Mouse (Mus musculus) MEL (cell line): ENCODE data around the gene Nexmif. TPM values are rescaled to one million over a fixed set of nuclear protein-coding genes. Genes with fewer than 3 reads are reported as not detected.
"Not testable (repeated sequence)": the region's sequence is repeated elsewhere in the genome, so short reads cannot be mapped to it uniquely, and the experiment has no call there.

Source experiments
- DNase-seq: peaks from one replicate; pipeline ENCODE4 v3.0.0; 2011; ENCODE audit warnings: low read depth, low spot score
- H3K27ac ChIP-seq: 2 replicates; pipeline ENCODE4 v1.5.1; 2012; ENCODE audit warnings: low read depth, mild to moderate bottlenecking, control low read depth, low read length, moderate library complexity; ENCODE audit not compliant: control insufficient read depth
- H3K27me3 ChIP-seq, 2 experiments: fragments of 150-350 bp in 1 of 2; sonication (generic) in 1 of 2; 2 replicates each; pipeline ENCODE4 v1.6.1; 2012; ENCODE audit warnings: low read length in 2 of 2, mild to moderate bottlenecking in 2 of 2, improper control_type of control experiment in 1 of 2, moderate library complexity in 1 of 2; ENCODE audit not compliant: insufficient read depth in 2 of 2, control insufficient read depth in 1 of 2
- H3K36me3 ChIP-seq, 2 experiments: 2 replicates each; pipeline ENCODE4 v1.6.1; 2012 to 2014; ENCODE audit warnings: low read length in 2 of 2, improper control_type of control experiment in 1 of 2, inconsistent platforms in 1 of 2, mild to moderate bottlenecking in 1 of 2; ENCODE audit not compliant: insufficient read depth in 2 of 2, control insufficient read depth in 1 of 2
- H3K4me1 ChIP-seq, 2 experiments: fragments of 150-350 bp in 1 of 2; sonication (generic) in 1 of 2; 2 replicates each; pipeline ENCODE4 v1.6.1; 2012; ENCODE audit warnings: low read length in 2 of 2, improper control_type of control experiment in 1 of 2, mild to moderate bottlenecking in 1 of 2; ENCODE audit not compliant: insufficient read depth in 2 of 2, control insufficient read depth in 1 of 2
- H3K4me3 ChIP-seq, 2 experiments: fragments of 150-350 bp in 1 of 2; sonication (generic) in 1 of 2; 2 replicates each; pipeline ENCODE4 v1.5.1; 2012; ENCODE audit warnings: low read depth in 2 of 2, low read length in 2 of 2, mild to moderate bottlenecking in 2 of 2, moderate library complexity in 2 of 2, control low read depth in 1 of 2, improper control_type of control experiment in 1 of 2; ENCODE audit not compliant: control insufficient read depth in 1 of 2, insufficient read depth in 1 of 2
- H3K79me2 ChIP-seq: 2 replicates; pipeline ENCODE4 v1.6.1; 2012; ENCODE audit warnings: mild to moderate bottlenecking, low read length, moderate library complexity; ENCODE audit not compliant: control insufficient read depth, poor library complexity, insufficient read depth
- H3K9ac ChIP-seq: 2 replicates; pipeline ENCODE4 v1.6.1; 2012; ENCODE audit warnings: low read depth, mild to moderate bottlenecking, control low read depth, low read length, moderate library complexity; ENCODE audit not compliant: control insufficient read depth, poor library complexity, severe bottlenecking
- H3K9me3 ChIP-seq: fragments of 150-350 bp; sonication (generic); replicated peaks from 2 replicates; pipeline ENCODE4 v1.6.1; 2012; ENCODE audit warnings: mild to moderate bottlenecking, low read length, improper control_type of control experiment, moderate library complexity; ENCODE audit not compliant: insufficient read depth
- BHLHE40 ChIP-seq: IDR thresholded peaks from 2 replicates; pipeline ENCODE4 v1.6.1; 2012; ENCODE audit warnings: low read depth, mild to moderate bottlenecking, inconsistent platforms, low read length, improper control_type of control experiment, borderline replicate concordance
- CTCF ChIP-seq, 3 experiments: IDR thresholded peaks in 2 of 3; conservative IDR thresholded peaks in 1 of 3; 2 replicates each; pipeline ENCODE4 v1.5.1; 2011 to 2012; ENCODE audit warnings: low read length in 3 of 3, low read depth in 2 of 3, mild to moderate bottlenecking in 2 of 3, improper control_type of control experiment in 1 of 3, inconsistent platforms in 1 of 3, mixed read lengths in 1 of 3, moderate library complexity in 1 of 3; ENCODE audit not compliant: control insufficient read depth in 1 of 3, insufficient read depth in 1 of 3, poor library complexity in 1 of 3, severe bottlenecking in 1 of 3
- EP300 ChIP-seq, 2 experiments: IDR thresholded peaks; 2 replicates each; pipeline ENCODE4 v1.6.1; 2011; ENCODE audit warnings: improper control_type of control experiment in 2 of 2, low read length in 2 of 2, low read depth in 1 of 2, mild to moderate bottlenecking in 1 of 2
- ETS1 ChIP-seq: IDR thresholded peaks from 2 replicates; pipeline ENCODE4 v1.6.1; 2012; ENCODE audit warnings: low read depth, mild to moderate bottlenecking, inconsistent platforms, low read length, improper control_type of control experiment, moderate library complexity
- GABPA ChIP-seq: IDR thresholded peaks from 2 replicates; pipeline ENCODE4 v1.6.1; 2012; ENCODE audit warnings: low read depth, mild to moderate bottlenecking, inconsistent platforms, low read length, improper control_type of control experiment, moderate library complexity
- GATA1 ChIP-seq: IDR thresholded peaks from 2 replicates; pipeline ENCODE4 v1.6.1; 2011; ENCODE audit warnings: low read depth, low read length, improper control_type of control experiment
- HCFC1 ChIP-seq: IDR thresholded peaks from 2 replicates; pipeline ENCODE4 v1.6.1; 2012; ENCODE audit warnings: low read depth, mild to moderate bottlenecking, inconsistent platforms, low read length, improper control_type of control experiment, moderate library complexity
- JUND ChIP-seq: IDR thresholded peaks from 2 replicates; pipeline ENCODE4 v1.6.1; 2011; ENCODE audit warnings: low read depth, mild to moderate bottlenecking, improper control_type of control experiment, low read length
- KAT2A ChIP-seq: conservative IDR thresholded peaks from 2 replicates; pipeline ENCODE4 v1.6.1; 2012; ENCODE audit warnings: low read depth, low read length, improper control_type of control experiment, inconsistent platforms
- MAX ChIP-seq: IDR thresholded peaks from 2 replicates; pipeline ENCODE4 v1.6.1; 2011; ENCODE audit warnings: low read length, improper control_type of control experiment
- MEF2A ChIP-seq: IDR thresholded peaks from 2 replicates; pipeline ENCODE4 v1.6.1; 2014; ENCODE audit warnings: low read depth, mild to moderate bottlenecking, inconsistent platforms, low read length, improper control_type of control experiment; ENCODE audit not compliant: poor library complexity, insufficient replicate concordance, severe bottlenecking; ENCODE audit errors: extremely low read depth
- MYB ChIP-seq: IDR thresholded peaks from 2 replicates; pipeline ENCODE4 v1.6.1; 2011; ENCODE audit warnings: mild to moderate bottlenecking, low read depth, low read length, improper control_type of control experiment
- SIN3A ChIP-seq: IDR thresholded peaks from 2 replicates; pipeline ENCODE4 v1.6.1; 2012; ENCODE audit warnings: low read length, improper control_type of control experiment, inconsistent platforms
- TCF12 ChIP-seq: IDR thresholded peaks from 2 replicates; pipeline ENCODE4 v1.6.1; 2014; ENCODE audit warnings: low read depth, mild to moderate bottlenecking, inconsistent platforms, low read length, improper control_type of control experiment, moderate library complexity
- UBTF ChIP-seq: IDR thresholded peaks from 2 replicates; pipeline ENCODE4 v1.6.1; 2012; ENCODE audit warnings: low read depth, mild to moderate bottlenecking, inconsistent platforms, low read length, improper control_type of control experiment, moderate library complexity, borderline replicate concordance; ENCODE audit not compliant: insufficient read depth
- USF1 ChIP-seq: IDR thresholded peaks from 2 replicates; pipeline ENCODE4 v1.6.1; 2014; ENCODE audit warnings: low read depth, mild to moderate bottlenecking, inconsistent platforms, low read length, improper control_type of control experiment, moderate library complexity
- USF2 ChIP-seq, 2 experiments: IDR thresholded peaks; 2 replicates each; pipeline ENCODE4 v1.6.1; 2011 to 2012; ENCODE audit warnings: improper control_type of control experiment in 2 of 2, low read length in 2 of 2, borderline replicate concordance in 1 of 2, inconsistent platforms in 1 of 2, low read depth in 1 of 2, mild to moderate bottlenecking in 1 of 2; ENCODE audit not compliant: insufficient read depth in 1 of 2
- ZKSCAN1 ChIP-seq: IDR thresholded peaks from 2 replicates; pipeline ENCODE4 v1.6.1; 2012; ENCODE audit warnings: low read depth, mild to moderate bottlenecking, inconsistent platforms, low read length, improper control_type of control experiment, moderate library complexity
- ZMIZ1 ChIP-seq: IDR thresholded peaks from 2 replicates; pipeline ENCODE4 v1.6.1; 2012; ENCODE audit warnings: low read depth, mild to moderate bottlenecking, inconsistent platforms, low read length, improper control_type of control experiment, moderate library complexity
- ZNF384 ChIP-seq: IDR thresholded peaks from 2 replicates; pipeline ENCODE4 v1.6.1; 2012; ENCODE audit warnings: low read depth, mild to moderate bottlenecking, inconsistent platforms, low read length, improper control_type of control experiment
- polyA plus RNA-seq, 2 experiments: library from polyadenylated mRNA; stranded (reverse) in 1 of 2; unstranded in 1 of 2; fragments of >175 nt in 1 of 2; fragments of >200 nt in 1 of 2; gene quantifications; 2 replicates each; pipeline versions ENCODE4 v1.2.1 to v1.2.4; 2012; ENCODE audit warnings: low replicate concordance in 2 of 2, low read depth in 1 of 2; ENCODE audit not compliant: insufficient read length in 2 of 2, insufficient read depth in 1 of 2, missing spikeins in 1 of 2
- total RNA-seq: library from RNA; depleted of rRNA; stranded (reverse); fragments of 300-350 nt; gene quantifications from 2 replicates; pipeline ENCODE4 v1.2.3, GENCODE M21; 2012

The Nexmif gene
- total and polyA plus RNA-seq, 3 experiments = not detected

DNA sequence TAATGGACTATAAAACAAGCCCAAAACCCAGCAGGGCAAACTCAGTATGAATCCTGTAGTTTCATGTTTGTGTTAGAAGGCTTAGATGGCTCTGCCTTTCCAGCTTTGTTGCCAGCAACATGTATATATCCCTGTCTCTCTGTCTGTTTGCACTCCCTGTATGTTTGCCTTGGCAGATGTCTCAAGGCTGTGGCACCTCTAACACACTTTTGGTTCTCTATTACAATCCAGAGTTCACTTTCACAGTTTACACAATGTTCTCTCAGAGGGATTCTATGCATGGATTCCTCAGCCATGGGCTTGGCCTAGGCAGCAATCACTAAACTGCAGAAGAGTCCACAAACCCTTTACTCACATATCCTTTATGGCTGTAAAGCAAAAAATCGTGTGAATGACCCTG lies 50.9 kb downstream of the Nexmif start:
- no peak overlapping the region for H3K27ac ChIP-seq
- no peaks in the 10 kb centered on the region for H3K79me2 ChIP-seq
- H3K4me1 ChIP-seq = no peaks in the 10 kb centered on the region
- no peak for TF ChIP-seq EP300 (IDR thresholded peaks at IDR 0.05; ENCODE audit: low read depth in 1 of 2, low read length in 2 of 2)
- TF ChIP-seq GATA1 = no peak
- TF ChIP-seq USF2 (IDR thresholded peaks at IDR 0.05; ENCODE audit: borderline replicate concordance in 1 of 2, insufficient read depth in 1 of 2, low read depth in 1 of 2, low read length in 2 of 2) = no peak
- TF ChIP-seq SIN3A = no peak
- TF ChIP-seq MAX = no peak
- TF ChIP-seq MYB = no peak
- no peak for TF ChIP-seq BHLHE40
- no peak for DNase-seq
- no peak overlapping the region for H3K9ac ChIP-seq
- no peak overlapping the region for H3K4me3 ChIP-seq
- H3K36me3 ChIP-seq = no peaks in the 10 kb centered on the region
- H3K27me3 ChIP-seq = no peaks in the 10 kb centered on the region
- H3K9me3 ChIP-seq = no peaks in the 10 kb centered on the region

DNA sequence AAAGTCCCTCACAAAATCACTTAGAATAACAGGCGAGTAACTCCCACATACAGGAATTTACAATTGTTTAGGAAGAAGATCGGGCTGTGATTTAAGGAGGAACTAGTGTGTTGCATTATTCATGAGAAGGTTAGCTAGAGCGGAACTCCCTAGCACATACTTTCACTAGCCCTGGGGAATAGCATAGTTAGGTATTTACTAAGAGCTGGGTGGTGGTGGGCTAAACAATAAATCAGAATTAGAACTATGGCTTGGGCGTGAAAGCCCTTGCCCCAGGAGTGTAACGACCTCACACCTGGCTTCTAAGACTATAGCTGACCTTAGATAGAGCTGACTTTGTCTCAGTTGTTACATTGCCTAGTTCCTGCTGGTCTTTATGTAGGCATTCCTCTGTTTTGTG lies 85.7 kb downstream of the Nexmif start:
- not testable (repeated sequence) for H3K9me3 ChIP-seq, H3K4me1 ChIP-seq, H3K36me3 ChIP-seq, H3K4me3 ChIP-seq, H3K9ac ChIP-seq, H3K27ac ChIP-seq, H3K79me2 ChIP-seq, DNase-seq, H3K27me3 ChIP-seq

GRCm38 (mm10) chrX:104114596-104114995 lies 86.4 kb downstream of the Nexmif start:
- TF ChIP-seq CTCF (IDR thresholded peaks at IDR 0.05 in 2 of 3, conservative IDR thresholded peaks at IDR 0.05 in 1 of 3; ENCODE audit: control insufficient read depth in 1 of 3, insufficient read depth in 1 of 3, low read depth in 2 of 3, low read length in 3 of 3, poor library complexity in 1 of 3, severe bottlenecking in 1 of 3) = peak in 1 of 3 experiments; percentile 24; a peak in 2 of 6 replicates
- no peak for TF ChIP-seq HCFC1
- Histone ChIP-seq H3K27ac (no peak overlapping the region), H3K79me2 (no peaks in the 10 kb centered on the region), H3K9ac (no peak overlapping the region), H3K36me3 (no peaks in the 10 kb centered on the region), H3K9me3 (no peaks in the 10 kb centered on the region), H3K4me3 (no peak overlapping the region), H3K4me1 (no peaks in the 10 kb centered on the region), H3K27me3 (no peaks in the 10 kb centered on the region)
- peak; percentile 20 for DNase-seq

- Histone ChIP-seq H3K27me3 (no peaks in the 10 kb centered on the region), H3K4me1 (no peaks in the 10 kb centered on the region), H3K9ac (no peak overlapping the region), H3K27ac (no peak overlapping the region), H3K9me3 (no peaks in the 10 kb centered on the region), H3K36me3 (no peaks in the 10 kb centered on the region), H3K4me3 (no peak overlapping the region), H3K79me2 (no peaks in the 10 kb centered on the region)
- TF ChIP-seq KAT2A = no peak
- TF ChIP-seq USF1 = no peak
- TF ChIP-seq GABPA = no peak
- no peak for TF ChIP-seq ZMIZ1
- no peak for TF ChIP-seq UBTF
- no peak for TF ChIP-seq HCFC1
- TF ChIP-seq JUND = no peak
- TF ChIP-seq TCF12 = no peak
- TF ChIP-seq ZKSCAN1 = no peak
- no peak for TF ChIP-seq ETS1
- no peak for TF ChIP-seq SIN3A
- TF ChIP-seq CTCF (IDR thresholded peaks at IDR 0.05 in 2 of 3, conservative IDR thresholded peaks at IDR 0.05 in 1 of 3; ENCODE audit: control insufficient read depth in 1 of 3, insufficient read depth in 1 of 3, low read depth in 2 of 3, low read length in 3 of 3, poor library complexity in 1 of 3, severe bottlenecking in 1 of 3) = no peak
- no peak for TF ChIP-seq MEF2A
- no peak for TF ChIP-seq ZNF384
- TF ChIP-seq GATA1 = no peak
- no peak for DNase-seq
Observed at GRCm38 (mm10) chrX:104054848-104055247, 146.1 kb downstream of the Nexmif start.
